Mouse (Mus musculus) kidney, postnatal 0 days (tissue): Measurements from ENCODE around the gene Pmm1. TPM values are rescaled to one million over a fixed set of nuclear protein-coding genes. Genes with fewer than 3 reads are reported as not detected.

Experiments used
- ATAC-seq: fragments of 200-750 bp; cut with Nextera tagmentation; replicated peaks from 2 replicates; pipeline ENCODE4 v1.8.0; 2017; ENCODE audit warnings: low read depth, moderate number of reproducible peaks, moderate TSS enrichment, moderate library complexity; ENCODE audit not compliant: low FRiP score
- DNase-seq: peaks from one replicate; pipeline ENCODE4 v3.0.0-alpha.2; 2016; ENCODE audit warnings: low spot score
- H3K27ac ChIP-seq: fragments of 300-500 bp; sonication (generic); 2 replicates; pipeline ENCODE4 v1.5.1; 2014; ENCODE audit warnings: mild to moderate bottlenecking
- H3K27me3 ChIP-seq: fragments of 300-500 bp; sonication (generic); 2 replicates; pipeline ENCODE4 v1.6.1; 2014; ENCODE audit warnings: low read length, mixed read lengths; ENCODE audit not compliant: insufficient read depth
- H3K36me3 ChIP-seq: fragments of 300-500 bp; sonication (generic); 2 replicates; pipeline ENCODE4 v1.6.1; 2014; ENCODE audit warnings: low read length, mixed read lengths; ENCODE audit not compliant: insufficient read depth
- H3K4me1 ChIP-seq: fragments of 300-500 bp; sonication (generic); replicated peaks from 2 replicates; pipeline ENCODE4 v1.6.1; 2014; ENCODE audit warnings: antibody characterized with exemption, low read length, mixed read lengths; ENCODE audit not compliant: insufficient read depth
- H3K4me2 ChIP-seq: fragments of 300-500 bp; sonication (generic); 2 replicates; pipeline ENCODE4 v1.6.1; 2014; ENCODE audit warnings: mild to moderate bottlenecking, low read length, moderate library complexity, mixed read lengths
- H3K4me3 ChIP-seq: fragments of 300-500 bp; sonication (generic); replicated peaks from 2 replicates; pipeline ENCODE4 v1.5.1; 2014; ENCODE audit warnings: low read depth, low read length
- H3K9ac ChIP-seq: fragments of 300-500 bp; sonication (generic); 2 replicates; pipeline ENCODE4 v1.6.1; 2014; ENCODE audit warnings: low read depth, low read length
- H3K9me3 ChIP-seq: fragments of 300-500 bp; sonication (generic); replicated peaks from 2 replicates; pipeline ENCODE4 v1.6.1; 2016; ENCODE audit warnings: low read length, inconsistent platforms, mixed read lengths
- CTCF ChIP-seq: IDR thresholded peaks from 2 replicates; pipeline ENCODE4 v1.5.1; 2016; ENCODE audit warnings: antibody characterized with exemption, low read depth, mild to moderate bottlenecking, moderate library complexity
- WGBS: fragments of 180-500 bp; shearing (Covaris S2); extraction: QIAGEN DNeasy Blood & Tissue Kit; methylation state at CpG from one replicate; pipeline ENCODE4 v1.1.7; 2014; 5-methylcytosine and 5-hydroxymethylcytosine counted together
- polyA plus RNA-seq: library from polyadenylated mRNA; unstranded; fragments of >200 nt; fragmentation: Nextera tagmentation; extraction: Ambion mirVana; gene quantifications from 2 replicates; pipeline ENCODE4 v1.2.1, GENCODE M21; 2015

Gene Pmm1
- polyA plus RNA-seq, 1 experiment from 2014 or later, result 27.1 TPM

DNA sequence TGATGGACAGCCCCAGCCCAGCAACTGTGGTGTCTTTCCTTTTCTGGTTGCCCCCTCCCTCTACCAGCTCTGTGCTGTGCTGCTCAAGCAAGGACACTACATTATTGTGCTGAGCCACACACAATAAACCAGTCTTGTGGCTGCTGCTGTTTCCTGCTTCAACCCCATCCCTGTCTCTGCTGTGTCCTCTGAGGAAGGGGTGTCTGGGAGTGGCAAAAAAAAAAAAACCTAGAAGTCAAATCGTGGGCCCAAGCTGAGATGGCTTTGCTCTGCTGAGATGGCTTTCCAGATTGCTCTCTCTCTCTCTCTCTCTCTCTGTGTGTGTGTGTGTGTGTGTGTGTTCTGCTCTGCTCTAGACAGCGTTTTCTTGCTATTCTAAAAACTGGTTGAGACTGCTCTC, 7.7 kb upstream of the Pmm1 start:
- no peak for ATAC-seq
- H3K9me3 ChIP-seq, result no peaks in the 10 kb centered on the region
- H3K9ac ChIP-seq, result no peak overlapping the region
- no peaks in the 10 kb centered on the region for H3K4me1 ChIP-seq
- 46% methylated on average over 2 of the region's 2 CpGs for WGBS
- H3K4me3 ChIP-seq, result no peak overlapping the region
- no peak overlapping the region for H3K4me2 ChIP-seq
- DNase-seq, result no peak
- TF ChIP-seq CTCF, result no peak
- no peaks in the 10 kb centered on the region for H3K36me3 ChIP-seq
- H3K27ac ChIP-seq, result no peak overlapping the region
- H3K27me3 ChIP-seq, result no peaks in the 10 kb centered on the region

DNA sequence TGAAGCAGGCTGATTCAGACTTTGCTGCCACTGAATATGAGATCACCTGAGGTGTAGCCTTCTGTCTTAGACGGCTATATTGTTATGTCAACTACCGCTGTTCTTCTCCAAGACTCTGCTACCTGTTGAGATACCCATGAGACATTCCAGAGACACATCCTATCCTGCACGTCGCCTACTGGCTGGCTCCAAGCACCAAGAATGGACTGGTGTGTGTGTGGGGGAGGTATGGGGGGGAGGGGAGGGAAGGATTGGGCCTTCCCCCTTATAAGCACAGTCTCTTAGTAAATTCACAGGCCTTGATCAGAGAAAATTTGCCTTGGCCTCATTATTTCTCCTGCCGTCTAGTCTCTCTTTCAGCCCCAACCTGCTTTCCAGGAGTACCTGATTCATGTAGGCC, 7.1 kb upstream of the Pmm1 start:
- no peak for TF ChIP-seq CTCF

DNA sequence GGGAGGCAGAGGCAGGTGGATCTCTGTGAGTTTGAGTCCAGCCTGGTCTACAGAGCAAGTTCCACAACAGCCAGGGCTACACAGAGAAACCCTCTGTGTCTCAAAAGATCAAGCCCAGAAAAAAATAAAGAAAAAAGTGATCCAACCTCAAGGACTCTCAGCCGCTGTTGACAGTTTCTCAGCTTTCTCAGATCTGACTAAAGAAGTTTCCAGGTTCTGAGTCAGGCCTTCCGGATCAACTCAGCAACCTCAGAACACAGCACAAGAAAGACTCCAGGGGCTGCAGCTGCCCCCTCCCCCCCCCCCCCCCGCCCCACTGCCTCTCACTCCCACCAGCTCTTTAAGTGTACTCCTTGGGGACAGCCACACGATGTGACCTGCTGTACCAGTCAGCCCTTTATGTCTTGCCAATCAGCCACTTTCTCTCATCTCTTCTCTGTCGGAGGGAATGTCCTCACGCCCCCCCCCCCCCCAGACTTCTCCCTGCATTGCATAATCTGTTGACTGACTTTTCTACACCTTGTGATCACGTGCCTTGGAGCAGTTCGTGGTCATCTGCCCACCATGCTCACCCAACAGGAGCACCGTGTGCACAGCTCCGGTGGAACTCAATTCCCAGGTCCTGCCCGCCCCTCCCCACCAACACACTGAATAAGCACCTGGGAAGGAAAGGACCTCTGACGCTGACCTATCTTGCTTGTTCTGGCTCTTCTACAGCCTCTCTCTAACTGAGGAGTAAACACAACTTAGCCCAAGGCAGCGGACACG, 5.5 kb upstream of the Pmm1 start:
- ATAC-seq (no peak), DNase-seq (no peak)
- no peaks in the 10 kb centered on the region for H3K9me3 ChIP-seq
- H3K9ac ChIP-seq, result no peak overlapping the region
- no peaks in the 10 kb centered on the region for H3K4me1 ChIP-seq
- H3K36me3 ChIP-seq, result no peaks in the 10 kb centered on the region
- H3K27ac ChIP-seq, result no peak overlapping the region
- WGBS, result 69% methylated on average over 12 of the region's 14 CpGs
- no peak for TF ChIP-seq CTCF
- H3K27me3 ChIP-seq, result no peaks in the 10 kb centered on the region
- H3K4me3 ChIP-seq, result no peak overlapping the region
- H3K4me2 ChIP-seq, result no peak overlapping the region

More for the DNA sequence above, 7.1 kb upstream of the Pmm1 start:
- DNase-seq, result no peak
- H3K4me2 ChIP-seq, result no peak overlapping the region
- no peak overlapping the region for H3K9ac ChIP-seq
- no peaks in the 10 kb centered on the region for H3K9me3 ChIP-seq
- ATAC-seq, result no peak
- WGBS, result 87% methylated on average over 5 of the region's 5 CpGs
- H3K36me3 ChIP-seq, result no peaks in the 10 kb centered on the region
- no peak overlapping the region for H3K4me3 ChIP-seq
- no peaks in the 10 kb centered on the region for H3K4me1 ChIP-seq
- H3K27me3 ChIP-seq, result no peaks in the 10 kb centered on the region
- no peak overlapping the region for H3K27ac ChIP-seq

DNA sequence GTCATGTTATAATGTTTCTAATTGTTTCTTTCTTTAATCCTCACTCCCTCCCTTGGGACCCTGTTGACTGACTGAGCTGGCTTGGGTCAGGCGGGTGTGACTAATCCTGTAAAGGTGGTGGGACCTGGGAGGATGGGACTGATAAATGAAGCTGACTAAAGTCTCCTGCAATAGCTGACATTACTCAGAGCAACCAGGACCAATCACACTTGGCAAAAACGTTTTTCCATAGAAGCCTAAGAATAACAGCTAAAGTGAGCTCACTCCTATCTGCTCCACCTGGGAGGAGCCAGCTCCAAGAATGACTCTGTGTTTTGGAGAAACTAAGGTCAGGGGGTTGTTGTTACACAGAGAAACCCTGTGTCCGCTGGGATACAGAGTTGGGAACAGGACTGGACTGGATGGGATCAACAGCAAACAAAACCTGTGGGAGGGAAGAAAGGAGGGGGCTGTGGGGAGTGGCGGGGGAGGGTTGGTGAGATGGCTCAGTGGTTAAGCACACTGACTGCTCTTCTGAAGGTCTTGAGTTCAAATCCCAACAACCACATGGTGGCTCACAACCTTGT, 4.3 kb upstream of the Pmm1 start:
- no peaks in the 10 kb centered on the region; the same call in 1 of the 2 replicates for H3K4me1 ChIP-seq
- no peak overlapping the region for H3K4me2 ChIP-seq
- H3K4me3 ChIP-seq, result no peak overlapping the region
- H3K9me3 ChIP-seq, result no peaks in the 10 kb centered on the region
- DNase-seq (no peak), ATAC-seq (no peak)
- H3K27ac ChIP-seq, result no peak overlapping the region
- H3K9ac ChIP-seq, result no peak overlapping the region
- WGBS, result 59% methylated on average over 4 of the region's 4 CpGs
- H3K36me3 ChIP-seq, result no peaks in the 10 kb centered on the region
- no peaks in the 10 kb centered on the region for H3K27me3 ChIP-seq
- TF ChIP-seq CTCF, result no peak

DNA sequence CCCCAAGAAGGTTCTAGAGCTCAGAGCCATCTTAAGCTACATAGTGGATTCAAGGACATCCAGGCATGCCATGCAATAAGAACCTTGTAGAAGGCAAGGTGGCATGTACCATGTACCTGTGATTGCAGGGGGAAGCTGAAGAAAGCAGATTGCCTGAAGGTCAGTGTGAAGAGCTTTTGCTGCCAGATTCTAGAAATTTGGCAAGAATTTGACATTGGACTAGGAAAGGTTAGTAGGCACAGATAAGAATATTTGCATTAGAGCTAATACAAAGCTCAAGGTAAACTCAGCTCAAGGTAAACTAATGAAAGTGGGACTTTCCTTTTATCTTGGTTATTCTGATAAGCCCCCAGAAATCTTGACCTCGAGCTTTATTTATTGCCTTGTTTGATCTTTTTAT, 3.5 kb upstream of the Pmm1 start:
- H3K9ac ChIP-seq, result no peak overlapping the region
- no peak for ATAC-seq
- no peak for DNase-seq
- H3K4me1 ChIP-seq, result no peaks in the 10 kb centered on the region; the same call in 1 of the 2 replicates
- H3K4me3 ChIP-seq, result no peak overlapping the region
- no peaks in the 10 kb centered on the region for H3K9me3 ChIP-seq
- no peaks in the 10 kb centered on the region for H3K27me3 ChIP-seq
- 24% methylated on average over 1 of the region's 1 CpGs for WGBS
- H3K27ac ChIP-seq, result no peak overlapping the region
- no peak for TF ChIP-seq CTCF
- H3K4me2 ChIP-seq, result no peak overlapping the region
- no peaks in the 10 kb centered on the region for H3K36me3 ChIP-seq

DNA sequence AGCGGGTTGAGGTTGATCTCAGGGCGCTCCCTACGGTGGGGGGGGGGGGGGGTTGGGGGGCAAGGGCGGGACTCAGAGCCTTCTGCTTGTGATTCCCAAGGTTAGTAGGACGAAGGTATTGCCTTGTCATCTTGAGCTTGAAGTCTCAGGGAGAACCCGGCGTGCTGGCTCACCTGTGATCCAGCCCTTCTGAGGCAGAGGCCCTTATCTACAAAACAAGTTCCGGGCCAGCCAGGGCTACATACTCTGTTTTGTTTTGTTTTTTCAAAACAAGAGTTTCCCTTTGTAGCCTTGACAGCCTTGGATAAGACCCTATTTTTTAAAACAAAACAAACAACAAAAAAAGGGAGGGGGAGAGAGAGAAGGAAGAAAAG, 335 bp upstream of the Pmm1 start:
- no peaks in the 10 kb centered on the region for H3K27me3 ChIP-seq
- no peaks in the 10 kb centered on the region; the same call in 1 of the 2 replicates for H3K4me1 ChIP-seq
- TF ChIP-seq CTCF, result no peak
- under 1% methylated on average over 8 of the region's 8 CpGs for WGBS
- H3K9ac ChIP-seq, result no peak overlapping the region
- no peaks in the 10 kb centered on the region for H3K9me3 ChIP-seq
- ATAC-seq, result no peak
- H3K4me3 ChIP-seq, result peak overlapping the region; percentile 64
- H3K27ac ChIP-seq, result 0 out of 2 replicates have a peak overlapping the region, but pooled peaks have one; percentile 8
- no peak for DNase-seq
- H3K36me3 ChIP-seq, result no peaks in the 10 kb centered on the region
- peak overlapping the region; percentile 79 for H3K4me2 ChIP-seq
